In the genomic region with DNA sequence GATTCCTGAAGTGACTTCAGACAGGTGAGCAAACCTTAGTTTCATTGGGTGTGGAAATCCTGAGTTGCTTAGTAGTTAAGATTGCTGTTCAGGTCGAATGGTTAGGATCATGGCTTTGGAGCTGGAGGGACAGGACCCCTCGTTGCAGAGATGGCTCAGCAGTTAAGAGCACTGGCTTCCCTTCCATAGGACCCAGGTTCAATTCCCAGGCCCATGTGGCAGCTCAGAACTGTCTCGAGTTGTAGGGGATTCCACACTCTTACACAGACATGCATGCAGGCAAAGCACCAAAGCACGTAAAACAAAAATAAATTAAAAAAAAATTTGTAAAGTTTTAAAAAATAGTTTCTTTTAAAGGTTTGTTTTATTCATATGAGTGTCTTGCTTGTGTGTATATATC, we compare ENCODE assay signal across 10 mouse cellular contexts. TPM values are rescaled to one million over a fixed set of nuclear protein-coding genes. Genes with fewer than 3 reads are reported as not detected.
A peak's percentile ranks its signal among the peaks of the same experiment; 100 is the strongest.
DNase-seq lines count a peak whose midpoint lies in the region; ATAC-seq and TF ChIP-seq lines count a peak whose summit lies in the region.
"Had no signal": no experiment of that assay in that cellular context is flagged by ENCODE, and none has a peak within 500 bp of the region (broad histone marks: within the 10 kb centered on the region; RNA-seq: fewer than 3 reads in every experiment).

No protein-coding gene starts in this region.

- intact Hi-C loops in heart, postnatal 36 days (cut with DNase I) = loop anchor here (10.0 kb wide), 1 partner anchor 210 kb away; no protein-coding TSS in a partner anchor
- intact Hi-C loops in left cerebral cortex, postnatal 36 days (cut with DNase I) = no loop called here

- H3K4me2 ChIP-seq in heart, postnatal 0 days (ENCODE audit: low read depth, low read length) = no peak overlapping the region
- no peak overlapping the region for H3K4me2 ChIP-seq in forebrain, embryonic 13.5 days

- no peak overlapping the region for H3K27ac ChIP-seq in heart, postnatal 0 days (ENCODE audit: low read depth)
- H3K27ac ChIP-seq in forebrain, embryonic 13.5 days = no peak overlapping the region
- H3K27ac ChIP-seq in limb, embryonic 10.5 days = no peak overlapping the region
- H3K27ac ChIP-seq: macrophage had no signal

- ATAC-seq in heart, postnatal 0 days (ENCODE audit: insufficient read depth, low read depth) = no peak
- ATAC-seq in forebrain, embryonic 13.5 days = peak; percentile 50
- ATAC-seq in CD4-positive, CD25-positive, alpha-beta regulatory T cell, adult 4 months = no peak

- TF ChIP-seq EP300 in heart, postnatal 0 days (IDR thresholded peaks at IDR 0.05; ENCODE audit: low read depth) = no peak

- DNase-seq in heart, postnatal 0 days (ENCODE audit: low spot score) = no peak
- no peak for DNase-seq in heart, postnatal 36 days
- DNase-seq in 416B (ENCODE audit: low read depth) = peak; percentile 10
- no peak for DNase-seq in limb, embryonic 10.5 days (ENCODE audit: low spot score)
- no peak for DNase-seq in left cerebral cortex, postnatal 36 days (ENCODE audit: low spot score in 2 of 2)
- DNase-seq in cerebellum, postnatal 10 days = no peak

- WGBS in heart, postnatal 0 days = 66% methylated on average over 4 of the region's 4 CpGs
- 74% methylated on average over 4 of the region's 4 CpGs for WGBS in forebrain, embryonic 13.5 days
- whole genome bisulfite sequencing in limb, embryonic 10.5 days = 75% methylated on average over 4 of the region's 4 CpGs

- TF ChIP-seq CTCF in heart, postnatal 0 days (IDR thresholded peaks at IDR 0.05; ENCODE audit: low read depth) = no peak

- H3K9ac ChIP-seq in heart, postnatal 0 days (replicated peaks; ENCODE audit: low read depth, low read length) = no peak overlapping the region
- no peak overlapping the region for H3K9ac ChIP-seq in forebrain, embryonic 13.5 days

- peak overlapping the region; percentile 81; the same call in 1 of the 2 replicates for H3K4me3 ChIP-seq in heart, postnatal 0 days (ENCODE audit: low read depth, low read length)
- no peak overlapping the region for H3K4me3 ChIP-seq in forebrain, embryonic 13.5 days
- peak overlapping the region; percentile 83 for H3K4me3 ChIP-seq in limb, embryonic 10.5 days

- H3K27me3 ChIP-seq in heart, postnatal 0 days (ENCODE audit: control insufficient read depth, insufficient read depth, low read length) = no peaks in the 10 kb centered on the region
- H3K27me3 ChIP-seq in forebrain, embryonic 13.5 days = no peaks in the 10 kb centered on the region
- H3K27me3 ChIP-seq in limb, embryonic 10.5 days (ENCODE audit: low read depth, poor library complexity, severe bottlenecking) = no peaks in the 10 kb centered on the region

- 0 out of 2 replicates have a peak, but pooled peaks cover 9% of the 10 kb centered on the region for H3K36me3 ChIP-seq in heart, postnatal 0 days (replicated peaks; ENCODE audit: control insufficient read depth, insufficient read depth, low read length)
- H3K36me3 ChIP-seq in forebrain, embryonic 13.5 days (ENCODE audit: poor library complexity, severe bottlenecking) = peaks cover 13% of the 10 kb centered on the region
- peaks cover 16% of the 10 kb centered on the region for H3K36me3 ChIP-seq in limb, embryonic 10.5 days

- H3K4me1 ChIP-seq in heart, postnatal 0 days (ENCODE audit: control insufficient read depth, insufficient read depth) = no peaks in the 10 kb centered on the region
- peaks cover 10% of the 10 kb centered on the region for H3K4me1 ChIP-seq in forebrain, embryonic 13.5 days
- peaks cover 7% of the 10 kb centered on the region for H3K4me1 ChIP-seq in limb, embryonic 10.5 days

- H3K9me3 ChIP-seq in heart, postnatal 0 days (replicated peaks; ENCODE audit: control insufficient read depth, low read length) = no peaks in the 10 kb centered on the region
- H3K9me3 ChIP-seq in forebrain, embryonic 13.5 days (replicated peaks) = no peaks in the 10 kb centered on the region
- no peaks in the 10 kb centered on the region for H3K9me3 ChIP-seq in limb, embryonic 10.5 days (replicated peaks)

RNA-seq across cellular contexts. Expression of gene Mtfmt, which starts 0.4 kb away (rescaled TPM):
- 11.5 and 15.9 TPM in 2 replicates for total RNA-seq in heart, postnatal 0 days (2014; rRNA removed; ENCODE audit: low replicate concordance)
- polyA plus RNA-seq in heart, postnatal 0 days (2015; fragmentation: Nextera tagmentation; extraction: Ambion mirVana) = 9.1 TPM in 2 replicates
- 1 to 10 TPM; 7.1 to 7.5 TPM for total RNA-seq in heart, postnatal 36 days (2021)
- polyA plus RNA-seq in forebrain, embryonic 13.5 days (2015; fragmentation: Nextera tagmentation; extraction: Ambion mirVana) = 20.9 and 21.2 TPM in 2 replicates
- 21.4 and 22.9 TPM in 2 replicates for polyA plus RNA-seq in limb, embryonic 10.5 days (2016; fragmentation: Nextera tagmentation; extraction: Ambion mirVana)
- polyA plus RNA-seq in CD4-positive, CD25-positive, alpha-beta regulatory T cell, adult 4 months (2017; shearing (Covaris generic)) = 10 to 100 TPM; 29.3 to 31.7 TPM
- 10 to 100 TPM; 16.6 to 19.0 TPM for total RNA-seq in left cerebral cortex, postnatal 36 days (2021)

RNA-seq across cellular contexts. Expression of gene Slc51b, which starts 12.5 kb away (rescaled TPM):
- not detected in 2 replicates for total RNA-seq in heart, postnatal 0 days (2014; rRNA removed; ENCODE audit: low replicate concordance)
- not detected in 2 replicates for polyA plus RNA-seq in heart, postnatal 0 days (2015; fragmentation: Nextera tagmentation; extraction: Ambion mirVana)
- not detected for total RNA-seq in heart, postnatal 36 days (2021)
- not detected in 2 replicates for polyA plus RNA-seq in forebrain, embryonic 13.5 days (2015; fragmentation: Nextera tagmentation; extraction: Ambion mirVana)
- polyA plus RNA-seq in limb, embryonic 10.5 days (2016; fragmentation: Nextera tagmentation; extraction: Ambion mirVana) = not detected in 2 replicates
- not detected for polyA plus RNA-seq in CD4-positive, CD25-positive, alpha-beta regulatory T cell, adult 4 months (2017; shearing (Covaris generic))
- not detected for total RNA-seq in left cerebral cortex, postnatal 36 days (2021)
- total RNA-seq: layer of hippocampus, postnatal 36 days had no signal
- polyA plus RNA-seq: macrophage had no signal

RNA-seq across cellular contexts. Expression of gene Spg21, which starts 25.5 kb away (rescaled TPM):
- total RNA-seq in heart, postnatal 0 days (2014; rRNA removed; ENCODE audit: low replicate concordance) = 43.2 and 52.4 TPM in 2 replicates
- polyA plus RNA-seq in heart, postnatal 0 days (2015; fragmentation: Nextera tagmentation; extraction: Ambion mirVana) = 41.3 and 44.7 TPM in 2 replicates
- 10 to 100 TPM; 11.3 to 16.0 TPM for total RNA-seq in heart, postnatal 36 days (2021)
- 129 and 134 TPM in 2 replicates for polyA plus RNA-seq in forebrain, embryonic 13.5 days (2015; fragmentation: Nextera tagmentation; extraction: Ambion mirVana)
- polyA plus RNA-seq in limb, embryonic 10.5 days (2016; fragmentation: Nextera tagmentation; extraction: Ambion mirVana) = 84.1 and 91.0 TPM in 2 replicates
- 10 to 100 TPM; 76.6 to 78.9 TPM for polyA plus RNA-seq in CD4-positive, CD25-positive, alpha-beta regulatory T cell, adult 4 months (2017; shearing (Covaris generic))
- total RNA-seq in left cerebral cortex, postnatal 36 days (2021) = 10 to 100 TPM; 27.4 to 30.8 TPM

RNA-seq across cellular contexts. Expression of gene Rasl12, which starts 36.9 kb away (rescaled TPM):
- total RNA-seq in heart, postnatal 0 days (2014; rRNA removed; ENCODE audit: low replicate concordance) = 1.8 and 8.5 TPM in 2 replicates
- polyA plus RNA-seq in heart, postnatal 0 days (2015; fragmentation: Nextera tagmentation; extraction: Ambion mirVana) = 7.5 and 7.9 TPM in 2 replicates
- total RNA-seq in heart, postnatal 36 days (2021) = 1 to 10 TPM; 8.4 to 9.2 TPM
- polyA plus RNA-seq in forebrain, embryonic 13.5 days (2015; fragmentation: Nextera tagmentation; extraction: Ambion mirVana) = 6.3 and 6.5 TPM in 2 replicates
- 5.8 and 8.2 TPM in 2 replicates for polyA plus RNA-seq in limb, embryonic 10.5 days (2016; fragmentation: Nextera tagmentation; extraction: Ambion mirVana)
- not detected for polyA plus RNA-seq in CD4-positive, CD25-positive, alpha-beta regulatory T cell, adult 4 months (2017; shearing (Covaris generic))
- 1 to 10 TPM; 3.4 to 3.5 TPM for total RNA-seq in left cerebral cortex, postnatal 36 days (2021)
- polyA plus RNA-seq: macrophage had no signal

RNA-seq across cellular contexts. Expression of gene Kbtbd13, which starts 43.8 kb away (rescaled TPM):
- total RNA-seq in heart, postnatal 0 days (2014; rRNA removed; ENCODE audit: low replicate concordance) = 1.1 and 1.2 TPM in 2 replicates
- polyA plus RNA-seq in heart, postnatal 0 days (2015; fragmentation: Nextera tagmentation; extraction: Ambion mirVana) = 0.63 and 0.77 TPM in 2 replicates
- 1 to 10 TPM; 2.2 to 2.4 TPM for total RNA-seq in heart, postnatal 36 days (2021)
- 0.50 and 0.70 TPM in 2 replicates for polyA plus RNA-seq in forebrain, embryonic 13.5 days (2015; fragmentation: Nextera tagmentation; extraction: Ambion mirVana)
- 0.83 and 1.0 TPM in 2 replicates for polyA plus RNA-seq in limb, embryonic 10.5 days (2016; fragmentation: Nextera tagmentation; extraction: Ambion mirVana)
- not detected for polyA plus RNA-seq in CD4-positive, CD25-positive, alpha-beta regulatory T cell, adult 4 months (2017; shearing (Covaris generic))
- under 1 TPM; 0.17 to 0.18 TPM for total RNA-seq in left cerebral cortex, postnatal 36 days (2021)
- polyA plus RNA-seq: macrophage had no signal
